In the genomic region with DNA sequence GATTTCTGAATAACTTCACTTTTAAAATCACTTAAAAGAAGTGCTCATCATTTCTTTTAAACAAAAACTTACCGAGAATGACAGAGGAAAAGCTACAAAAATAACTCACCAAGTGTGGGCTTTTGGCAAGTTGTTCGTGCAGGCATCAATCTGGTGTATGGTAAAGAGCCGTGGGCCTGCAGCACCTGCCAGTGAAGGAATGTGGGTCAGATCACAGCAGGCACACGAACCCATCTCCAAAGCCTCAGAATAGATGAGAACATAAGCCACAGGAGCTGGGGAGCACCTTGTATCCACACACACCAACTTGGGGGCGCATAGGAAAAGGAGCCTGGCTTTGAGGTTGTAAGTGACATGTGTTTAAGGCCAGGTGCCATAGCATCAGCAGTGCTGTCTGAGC, we compare ENCODE assay signal across 12 mouse cellular contexts. TPM values are rescaled to one million over a fixed set of nuclear protein-coding genes. Genes with fewer than 3 reads are reported as not detected.
DNase-seq lines count a peak whose midpoint lies in the region; TF ChIP-seq lines count a peak whose summit lies in the region.
"Had no signal": no experiment of that assay in that cellular context is flagged by ENCODE, and none has a peak within 500 bp of the region (broad histone marks: within the 10 kb centered on the region; RNA-seq: fewer than 3 reads in every experiment).

No protein-coding gene starts in this region.

- no peak for TF ChIP-seq EP300 in heart, adult 2 months (IDR thresholded peaks at IDR 0.05; ENCODE audit: insufficient read depth, low read depth, low read length)

- H3K27ac ChIP-seq in left cerebral cortex, adult 2 months: peak overlapping the region; percentile 72
- H3K27ac ChIP-seq in heart, adult 2 months: no peak overlapping the region
- H3K27ac ChIP-seq: liver, embryonic 13.5 days; neural tube, embryonic 12.5 days had no signal

- WGBS in heart, adult 2 months: 79% methylated on average over 5 of the region's 5 CpGs

- DNase-seq in left cerebral cortex, adult 11 months (ENCODE audit: low spot score): peak; percentile 44
- no peak for DNase-seq in left cerebral cortex, postnatal 10 days (ENCODE audit: extremely low spot score in 1 of 2, low spot score in 2 of 2)
- peak; percentile 98 for DNase-seq in cerebellum, adult 9-11 months
- peak; percentile 44 to 47 for DNase-seq in left cerebral cortex, adult 2 months (ENCODE audit: extremely low spot score in 1 of 2, low spot score in 2 of 2)
- peak; percentile 87 for DNase-seq in telencephalon, adult 2 months (ENCODE audit: low read depth, low spot score)
- no peak for DNase-seq in heart, adult 2 months
- DNase-seq in yolk sac, embryonic 10.5 days (ENCODE audit: low spot score): no peak
- DNase-seq: heart, postnatal 14 days; liver, embryonic 13.5 days; midbrain, embryonic 14.5 days; thymus, postnatal 4 days had no signal

- TF ChIP-seq POLR2A in heart, adult 2 months (IDR thresholded peaks at IDR 0.05; ENCODE audit: insufficient read depth, low read depth, low read length): no peak

- H3K4me1 ChIP-seq in heart, adult 2 months (ENCODE audit: control insufficient read depth, insufficient read depth, low read length): peaks cover 6% of the 10 kb centered on the region
- H3K4me1 ChIP-seq: liver, embryonic 13.5 days; neural tube, embryonic 12.5 days had no signal

- intact Hi-C loops in left cerebral cortex, postnatal 10 days (cut with DNase I): no loop called here
- intact Hi-C loops in left cerebral cortex, adult 2 months (cut with DNase I): loop anchor here (2.0 kb wide), 1 partner anchor 34 kb away; the partner anchor contains the start of genes Cep95 and Ddx5
- intact Hi-C loops in heart, adult 2 months (cut with DNase I): no loop called here

- TF ChIP-seq CTCF in left cerebral cortex, adult 2 months (IDR thresholded peaks at IDR 0.05): no peak
- no peak for TF ChIP-seq CTCF in heart, adult 2 months (IDR thresholded peaks at IDR 0.05)

- no peaks in the 10 kb centered on the region for H3K27me3 ChIP-seq in heart, adult 2 months (ENCODE audit: control insufficient read depth, insufficient read depth, low read length)
- H3K27me3 ChIP-seq: liver, embryonic 13.5 days; neural tube, embryonic 12.5 days had no signal

- no peaks in the 10 kb centered on the region for H3K79me2 ChIP-seq in heart, adult 2 months (replicated peaks; ENCODE audit: control insufficient read depth, insufficient read depth, low read length)

- H3K9ac ChIP-seq in heart, adult 2 months (ENCODE audit: low read depth, low read length): no peak overlapping the region
- H3K9ac ChIP-seq: liver, embryonic 13.5 days; neural tube, embryonic 12.5 days had no signal

- no peak overlapping the region for H3K4me3 ChIP-seq in left cerebral cortex, adult 2 months
- no peak overlapping the region for H3K4me3 ChIP-seq in heart, adult 2 months
- H3K4me3 ChIP-seq: liver, embryonic 13.5 days; neural tube, embryonic 12.5 days had no signal

- peaks cover 11% of the 10 kb centered on the region for H3K36me3 ChIP-seq in heart, adult 2 months (ENCODE audit: control insufficient read depth, insufficient read depth, low read length)

RNA-seq across cellular contexts. Expression of gene Cep95, which starts 33.9 kb away (rescaled TPM):
- 10 to 100 TPM in 1 of 2 experiments, 1 to 10 TPM in 1; 8.7 to 10.3 TPM for total RNA-seq in left cerebral cortex, postnatal 10 days (2021)
- total RNA-seq in left cerebral cortex, adult 2 months (2021): 10 to 100 TPM; 12.6 to 15.1 TPM
- 1 to 10 TPM; 4.9 to 6.0 TPM for total RNA-seq in heart, adult 2 months (2021)
- 2.7 and 5.3 TPM in 2 replicates for polyA plus RNA-seq in heart, adult 2 months (2012; rRNA removed)

RNA-seq across cellular contexts. Expression of gene Ddx5, which starts 33.9 kb away (rescaled TPM):
- 100 to 1,000 TPM; 607 to 644 TPM for total RNA-seq in left cerebral cortex, postnatal 10 days (2021)
- 100 to 1,000 TPM; 652 to 679 TPM for total RNA-seq in left cerebral cortex, adult 2 months (2021)
- 100 to 1,000 TPM; 328 to 354 TPM for total RNA-seq in heart, adult 2 months (2021)
- 202 and 306 TPM in 2 replicates for polyA plus RNA-seq in heart, adult 2 months (2012; rRNA removed)

RNA-seq across cellular contexts. Expression of gene Polg2, which starts 43.6 kb away (rescaled TPM):
- 1 to 10 TPM; 4.1 to 4.6 TPM for total RNA-seq in left cerebral cortex, postnatal 10 days (2021)
- total RNA-seq in left cerebral cortex, adult 2 months (2021): 1 to 10 TPM; 3.2 to 4.2 TPM
- total RNA-seq in heart, adult 2 months (2021): 1 to 10 TPM; 3.7 to 4.2 TPM
- polyA plus RNA-seq in heart, adult 2 months (2012; rRNA removed): 2.7 and 3.8 TPM in 2 replicates

Comparison
In these comparisons a context has a peak if more than half of its experiments do, and no peak if none do; other contexts are left out.
1. DNase-seq: peak in left cerebral cortex, adult 11 months (single experiment), cerebellum, adult 9-11 months (single experiment), left cerebral cortex, adult 2 months (2 of 2) and telencephalon, adult 2 months (single experiment); none in left cerebral cortex, postnatal 10 days (0 of 2), heart, adult 2 months (0 of 2) and yolk sac, embryonic 10.5 days (single experiment).